Mouse (Mus musculus): Measurements from ENCODE around the gene Secisbp2. TPM values are rescaled to one million over a fixed set of nuclear protein-coding genes. Genes with fewer than 3 reads are reported as not detected.

The Secisbp2 gene
- polyA plus RNA-seq, 1 experiment from 2014 or later: 38.5 TPM

DNA sequence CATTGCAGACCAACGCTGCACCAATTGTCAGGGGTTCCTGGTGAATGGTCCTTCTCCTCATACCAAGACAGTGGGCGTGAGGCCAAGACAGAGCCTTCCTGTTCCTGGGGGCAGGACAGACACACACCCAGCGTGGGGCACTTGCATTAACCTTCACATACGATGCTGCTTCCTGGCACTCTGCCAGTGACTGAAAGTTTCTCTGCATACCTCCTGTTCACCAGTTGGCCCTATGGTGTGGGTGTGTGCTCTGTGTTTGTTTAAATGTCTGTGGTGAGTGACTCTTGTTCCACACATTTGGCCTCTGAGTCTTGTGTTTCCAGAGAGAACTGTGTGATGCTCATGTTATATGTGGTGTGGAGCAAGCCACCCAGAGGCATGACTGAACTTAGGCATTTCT, 25.1 kb downstream of the Secisbp2 start:
- H3K9me3 ChIP-seq (ENCODE audit: control insufficient read depth, low read length): no peaks in the 10 kb centered on the region
- ATAC-seq (ENCODE audit: low FRiP score, low TSS enrichment): no peak
- H3K4me2 ChIP-seq (replicated peaks; ENCODE audit: low read depth, low read length): no peak overlapping the region
- no peak overlapping the region for H3K4me3 ChIP-seq (ENCODE audit: low read length)
- no peaks in the 10 kb centered on the region for H3K4me1 ChIP-seq (ENCODE audit: control insufficient read depth, insufficient read depth, low read length)
- peaks cover 88% of the 10 kb centered on the region for H3K36me3 ChIP-seq (ENCODE audit: control insufficient read depth, insufficient read depth, low read length)
- H3K9ac ChIP-seq (ENCODE audit: low read depth, low read length): no peak overlapping the region
- H3K27me3 ChIP-seq (ENCODE audit: control insufficient read depth, insufficient read depth, low read length): no peaks in the 10 kb centered on the region
- WGBS: 82% methylated on average over 4 of the region's 4 CpGs
- no peak overlapping the region for H3K27ac ChIP-seq (ENCODE audit: low read depth, low read length)

DNA sequence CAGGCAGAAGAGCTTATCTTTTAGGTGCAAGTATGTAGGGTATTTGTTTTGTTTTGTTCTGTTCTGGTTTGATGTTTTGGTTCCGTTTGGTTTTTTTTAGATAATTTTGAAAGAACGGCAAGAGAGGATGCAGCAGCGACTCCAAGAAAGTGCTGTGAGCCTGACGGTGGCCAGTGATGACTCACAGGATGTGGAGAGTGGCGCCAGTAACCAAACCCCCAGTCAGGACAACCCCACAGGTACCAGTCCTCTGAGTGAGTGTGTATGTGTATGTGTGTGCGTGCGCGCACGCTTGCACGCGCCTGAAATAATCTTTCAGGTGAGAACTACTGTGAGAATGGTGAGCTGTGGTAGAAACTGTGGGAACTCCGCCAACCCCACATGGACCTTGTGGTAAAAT, 25.5 kb downstream of the Secisbp2 start:
- WGBS: 96% methylated on average over 12 of the region's 12 CpGs
- Histone ChIP-seq H3K4me2 (replicated peaks; ENCODE audit: low read depth, low read length) (no peak overlapping the region), H3K27ac (ENCODE audit: low read depth, low read length) (no peak overlapping the region), H3K27me3 (ENCODE audit: control insufficient read depth, insufficient read depth, low read length) (no peaks in the 10 kb centered on the region), H3K9me3 (ENCODE audit: control insufficient read depth, low read length) (no peaks in the 10 kb centered on the region), H3K36me3 (ENCODE audit: control insufficient read depth, insufficient read depth, low read length) (peaks cover 89% of the 10 kb centered on the region), H3K4me1 (ENCODE audit: control insufficient read depth, insufficient read depth, low read length) (no peaks in the 10 kb centered on the region), H3K9ac (ENCODE audit: low read depth, low read length) (no peak overlapping the region), H3K4me3 (ENCODE audit: low read length) (no peak overlapping the region)
- no peak for ATAC-seq (ENCODE audit: low FRiP score, low TSS enrichment)

DNA sequence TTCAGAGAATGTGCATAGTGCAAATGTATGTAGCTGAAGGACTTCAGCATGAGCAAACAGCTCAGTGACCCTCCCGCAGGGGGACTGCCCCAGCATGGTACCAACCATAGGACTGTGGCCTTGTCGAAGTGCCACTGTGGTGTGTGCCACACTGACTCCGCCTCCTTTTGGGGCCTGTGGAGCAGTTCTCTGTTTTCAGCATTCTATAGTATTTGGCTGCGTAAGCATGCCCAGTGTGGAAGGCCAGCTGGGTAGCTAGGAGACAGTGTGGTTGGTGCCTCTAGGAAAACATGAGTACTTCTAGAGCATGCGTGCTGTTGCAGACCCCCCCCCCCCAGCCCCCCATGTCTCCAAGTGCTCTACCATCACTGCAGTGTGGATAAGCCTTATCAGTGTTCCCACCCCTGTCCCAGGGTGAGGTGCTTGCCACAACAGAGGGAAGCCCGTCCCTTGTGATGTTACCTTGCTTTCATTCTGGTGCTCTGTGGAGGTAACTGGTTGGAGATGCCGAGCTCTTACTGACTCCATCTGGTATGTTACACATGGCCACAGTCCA, 26.2 kb downstream of the Secisbp2 start:
- Histone ChIP-seq H3K4me1 (ENCODE audit: control insufficient read depth, insufficient read depth, low read length) (no peaks in the 10 kb centered on the region), H3K36me3 (ENCODE audit: control insufficient read depth, insufficient read depth, low read length) (peaks cover 95% of the 10 kb centered on the region), H3K9ac (ENCODE audit: low read depth, low read length) (no peak overlapping the region), H3K9me3 (ENCODE audit: control insufficient read depth, low read length) (no peaks in the 10 kb centered on the region), H3K27ac (ENCODE audit: low read depth, low read length) (no peak overlapping the region), H3K4me2 (replicated peaks; ENCODE audit: low read depth, low read length) (no peak overlapping the region), H3K4me3 (ENCODE audit: low read length) (no peak overlapping the region), H3K27me3 (ENCODE audit: control insufficient read depth, insufficient read depth, low read length) (no peaks in the 10 kb centered on the region)
- no peak for ATAC-seq (ENCODE audit: low FRiP score, low TSS enrichment)
- WGBS: 93% methylated on average over 7 of the region's 7 CpGs

- H3K9ac ChIP-seq (ENCODE audit: low read depth, low read length): no peak overlapping the region
- H3K27ac ChIP-seq (ENCODE audit: low read depth, low read length): no peak overlapping the region
- 92% methylated on average over 6 of the region's 6 CpGs for WGBS
- peaks cover 97% of the 10 kb centered on the region for H3K36me3 ChIP-seq (ENCODE audit: control insufficient read depth, insufficient read depth, low read length)
- H3K9me3 ChIP-seq (ENCODE audit: control insufficient read depth, low read length): no peaks in the 10 kb centered on the region
- H3K4me2 ChIP-seq (replicated peaks; ENCODE audit: low read depth, low read length): no peak overlapping the region
- ATAC-seq (ENCODE audit: low FRiP score, low TSS enrichment): no peak
- H3K4me1 ChIP-seq (ENCODE audit: control insufficient read depth, insufficient read depth, low read length): no peaks in the 10 kb centered on the region
- no peak overlapping the region for H3K4me3 ChIP-seq (ENCODE audit: low read length)
- no peaks in the 10 kb centered on the region for H3K27me3 ChIP-seq (ENCODE audit: control insufficient read depth, insufficient read depth, low read length)
Observed at GRCm38 (mm10) chr13:51678687-51679086, 27.2 kb downstream of the Secisbp2 start.

DNA sequence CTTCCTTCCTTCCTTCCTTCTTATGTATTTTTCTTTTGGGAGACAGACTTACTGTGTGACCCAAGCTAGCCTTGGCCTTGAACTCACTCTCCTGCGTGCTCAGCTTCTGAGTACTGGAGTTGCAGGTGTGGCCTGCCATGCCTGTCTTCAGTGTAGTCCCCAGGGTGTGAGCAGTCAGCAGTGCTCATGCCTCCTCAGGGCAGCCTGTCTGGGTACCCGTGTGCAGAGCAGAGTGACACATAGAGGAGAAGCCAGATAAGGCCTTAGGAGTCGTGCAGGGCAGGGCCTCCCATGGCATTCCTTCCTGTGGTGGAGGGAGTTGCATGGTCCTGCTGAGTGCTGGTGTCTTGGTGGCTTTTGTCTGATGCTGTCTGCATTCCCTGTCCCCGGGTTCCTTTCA, 27.8 kb downstream of the Secisbp2 start:
- H3K36me3 ChIP-seq (ENCODE audit: control insufficient read depth, insufficient read depth, low read length): peaks cover 94% of the 10 kb centered on the region
- H3K4me1 ChIP-seq (ENCODE audit: control insufficient read depth, insufficient read depth, low read length): no peaks in the 10 kb centered on the region
- no peak overlapping the region for H3K27ac ChIP-seq (ENCODE audit: low read depth, low read length)
- H3K9ac ChIP-seq (ENCODE audit: low read depth, low read length): no peak overlapping the region
- H3K9me3 ChIP-seq (ENCODE audit: control insufficient read depth, low read length): no peaks in the 10 kb centered on the region
- no peak overlapping the region for H3K4me2 ChIP-seq (replicated peaks; ENCODE audit: low read depth, low read length)
- ATAC-seq (ENCODE audit: low FRiP score, low TSS enrichment): no peak
- WGBS: 88% methylated on average over 4 of the region's 4 CpGs
- no peak overlapping the region for H3K4me3 ChIP-seq (ENCODE audit: low read length)
- H3K27me3 ChIP-seq (ENCODE audit: control insufficient read depth, insufficient read depth, low read length): no peaks in the 10 kb centered on the region

- H3K27me3 ChIP-seq (ENCODE audit: control insufficient read depth, insufficient read depth, low read length): no peaks in the 10 kb centered on the region
- H3K4me3 ChIP-seq (ENCODE audit: low read length): no peak overlapping the region
- no peak overlapping the region for H3K4me2 ChIP-seq (replicated peaks; ENCODE audit: low read depth, low read length)
- no peaks in the 10 kb centered on the region for H3K9me3 ChIP-seq (ENCODE audit: control insufficient read depth, low read length)
- no peak overlapping the region for H3K27ac ChIP-seq (ENCODE audit: low read depth, low read length)
- 53% methylated on average over 5 of the region's 5 CpGs for WGBS
- H3K9ac ChIP-seq (ENCODE audit: low read depth, low read length): no peak overlapping the region
- H3K4me1 ChIP-seq (ENCODE audit: control insufficient read depth, insufficient read depth, low read length): no peaks in the 10 kb centered on the region
- no peak for ATAC-seq (ENCODE audit: low FRiP score, low TSS enrichment)
- H3K36me3 ChIP-seq (ENCODE audit: control insufficient read depth, insufficient read depth, low read length): peaks cover 94% of the 10 kb centered on the region
Observed at GRCm38 (mm10) chr13:51681076-51681475, 29.6 kb downstream of the Secisbp2 start.

DNA sequence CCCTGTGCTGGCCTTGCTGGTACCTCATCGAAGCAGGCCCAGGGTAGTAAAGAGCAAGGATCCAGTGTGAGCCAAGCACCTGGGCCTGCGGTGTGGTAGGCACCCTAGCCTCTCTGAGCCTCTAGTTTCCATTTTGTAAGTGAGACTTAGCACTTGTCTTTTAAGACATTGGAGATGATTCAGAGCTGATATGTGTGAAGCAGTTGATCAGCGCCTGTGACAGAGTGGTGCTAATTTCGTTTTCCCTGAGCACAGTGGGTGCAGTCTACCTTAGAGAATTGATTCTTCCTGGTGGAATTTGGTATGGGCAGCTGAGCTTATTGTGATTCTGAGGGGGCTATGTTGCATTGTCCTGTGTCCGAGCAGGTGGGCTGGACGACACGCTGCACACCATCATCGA, 30.1 kb downstream of the Secisbp2 start:
- WGBS: 92% methylated on average over 8 of the region's 8 CpGs
- Histone ChIP-seq H3K36me3 (ENCODE audit: control insufficient read depth, insufficient read depth, low read length) (peaks cover 88% of the 10 kb centered on the region), H3K27ac (ENCODE audit: low read depth, low read length) (no peak overlapping the region), H3K4me1 (ENCODE audit: control insufficient read depth, insufficient read depth, low read length) (no peaks in the 10 kb centered on the region), H3K9me3 (ENCODE audit: control insufficient read depth, low read length) (no peaks in the 10 kb centered on the region), H3K4me3 (ENCODE audit: low read length) (no peak overlapping the region), H3K4me2 (replicated peaks; ENCODE audit: low read depth, low read length) (no peak overlapping the region), H3K27me3 (ENCODE audit: control insufficient read depth, insufficient read depth, low read length) (no peaks in the 10 kb centered on the region), H3K9ac (ENCODE audit: low read depth, low read length) (no peak overlapping the region)
- no peak for ATAC-seq (ENCODE audit: low FRiP score, low TSS enrichment)

GRCm38 (mm10) chr13:51685290-51685966, 33.9 kb downstream of the Secisbp2 start:
- H3K4me3 ChIP-seq (ENCODE audit: low read length): no peak overlapping the region
- no peak overlapping the region for H3K27ac ChIP-seq (ENCODE audit: low read depth, low read length)
- no peaks in the 10 kb centered on the region for H3K27me3 ChIP-seq (ENCODE audit: control insufficient read depth, insufficient read depth, low read length)
- peaks cover 63% of the 10 kb centered on the region for H3K36me3 ChIP-seq (ENCODE audit: control insufficient read depth, insufficient read depth, low read length)
- ATAC-seq (ENCODE audit: low FRiP score, low TSS enrichment): no peak
- no peak overlapping the region for H3K9ac ChIP-seq (ENCODE audit: low read depth, low read length)
- H3K9me3 ChIP-seq (ENCODE audit: control insufficient read depth, low read length): no peaks in the 10 kb centered on the region
- WGBS: 93% methylated on average over 7 of the region's 7 CpGs
- no peak overlapping the region for H3K4me2 ChIP-seq (replicated peaks; ENCODE audit: low read depth, low read length)
- H3K4me1 ChIP-seq (ENCODE audit: control insufficient read depth, insufficient read depth, low read length): no peaks in the 10 kb centered on the region

- H3K4me3 ChIP-seq (ENCODE audit: low read length): no peak overlapping the region
- 92% methylated on average over 5 of the region's 5 CpGs for WGBS
- no peaks in the 10 kb centered on the region for H3K27me3 ChIP-seq (ENCODE audit: control insufficient read depth, insufficient read depth, low read length)
- H3K9ac ChIP-seq (ENCODE audit: low read depth, low read length): no peak overlapping the region
- peaks cover 51% of the 10 kb centered on the region for H3K36me3 ChIP-seq (ENCODE audit: control insufficient read depth, insufficient read depth, low read length)
- ATAC-seq (ENCODE audit: low FRiP score, low TSS enrichment): no peak
- H3K9me3 ChIP-seq (ENCODE audit: control insufficient read depth, low read length): no peaks in the 10 kb centered on the region
- H3K27ac ChIP-seq (ENCODE audit: low read depth, low read length): no peak overlapping the region
- no peak overlapping the region for H3K4me2 ChIP-seq (replicated peaks; ENCODE audit: low read depth, low read length)
- H3K4me1 ChIP-seq (ENCODE audit: control insufficient read depth, insufficient read depth, low read length): no peaks in the 10 kb centered on the region
Observed at GRCm38 (mm10) chr13:51686966-51687365, 35.5 kb downstream of the Secisbp2 start.

Measured in kidney, embryonic 14.5 days (tissue).